Mouse (Mus musculus) midbrain, embryonic 15.5 days (tissue): ENCODE results near the gene Oxct2a. TPM values are rescaled to one million over a fixed set of nuclear protein-coding genes. Genes with fewer than 3 reads are reported as not detected.
A peak's percentile ranks its signal among the peaks of the same experiment; 100 is the strongest.

ENCODE experiments used
- ATAC-seq: fragments of 200-750 bp; cut with Nextera tagmentation; replicated peaks from 2 replicates; pipeline ENCODE4 v1.8.0; 2017; ENCODE audit warnings: moderate TSS enrichment
- H3K27ac ChIP-seq: fragments of 300-500 bp; sonication (generic); 2 replicates; pipeline ENCODE4 v1.5.1; 2015; ENCODE audit warnings: mild to moderate bottlenecking, inconsistent platforms
- H3K27me3 ChIP-seq: fragments of 300-500 bp; sonication (generic); replicated peaks from 2 replicates; pipeline ENCODE4 v1.6.1; 2015; ENCODE audit warnings: inconsistent platforms
- H3K36me3 ChIP-seq: fragments of 300-500 bp; sonication (generic); replicated peaks from 2 replicates; pipeline ENCODE4 v1.6.1; 2015; ENCODE audit warnings: inconsistent platforms
- H3K4me1 ChIP-seq: fragments of 300-500 bp; sonication (generic); 2 replicates; pipeline ENCODE4 v1.6.1; 2015; ENCODE audit warnings: inconsistent platforms
- H3K4me2 ChIP-seq: fragments of 300-500 bp; sonication (generic); 2 replicates; pipeline ENCODE4 v1.6.1; 2015; ENCODE audit warnings: inconsistent platforms, mild to moderate bottlenecking, moderate library complexity
- H3K4me3 ChIP-seq: fragments of 300-500 bp; sonication (generic); 2 replicates; pipeline ENCODE4 v1.5.1; 2015; ENCODE audit warnings: mild to moderate bottlenecking, inconsistent platforms
- H3K9ac ChIP-seq: fragments of 300-500 bp; sonication (generic); 2 replicates; pipeline ENCODE4 v1.6.1; 2015; ENCODE audit warnings: mild to moderate bottlenecking, inconsistent platforms
- H3K9me3 ChIP-seq: fragments of 300-500 bp; sonication (generic); 2 replicates; pipeline ENCODE4 v1.6.1; 2016; ENCODE audit warnings: inconsistent platforms
- WGBS: fragments of 180-500 bp; shearing (Covaris S2); methylation state at CpG from one replicate; pipeline ENCODE4 v1.1.7; 2015; ENCODE audit warnings: mixed read lengths; 5-methylcytosine and 5-hydroxymethylcytosine counted together
- polyA plus RNA-seq: library from polyadenylated mRNA; unstranded; fragments of >200 nt; fragmentation: Nextera tagmentation; extraction: Ambion mirVana; gene quantifications from 2 replicates; pipeline ENCODE4 v1.2.1, GENCODE M21; 2015

The Oxct2a gene
- polyA plus RNA-seq, result 0.26 TPM in 1 of 2 replicates, not detected in the other

DNA sequence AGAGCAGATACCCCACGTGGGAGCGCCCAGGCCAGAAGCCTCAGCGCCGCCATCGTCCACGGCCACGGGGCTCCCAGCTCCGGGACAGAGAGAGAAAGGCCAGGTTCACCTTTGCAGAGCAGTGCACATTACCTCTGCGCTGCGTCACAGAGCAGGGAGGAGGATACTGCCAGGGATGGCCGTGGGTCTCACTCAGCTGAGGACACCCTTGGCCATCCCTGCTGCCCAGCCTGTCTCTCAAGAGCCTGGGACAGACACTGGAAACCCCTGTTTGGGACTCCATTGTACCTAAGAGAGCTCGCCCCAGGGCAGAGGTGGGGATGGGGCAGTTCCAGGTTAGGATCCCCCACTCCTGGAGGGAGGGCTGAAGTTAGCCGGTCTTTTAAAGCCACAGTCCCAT is at the start of gene Oxct2a:
TSS of gene Oxct2a (minus strand) at position 101 of the 400 bp plus-strand sequence.
- peak within 1 kb of the TSS; percentile 26 for H3K4me3 ChIP-seq
- peak within 1 kb of the TSS; percentile 46 for H3K4me2 ChIP-seq
- no peaks in the 10 kb centered on the region for H3K36me3 ChIP-seq
- no peaks in the 10 kb centered on the region for H3K9me3 ChIP-seq
- peak; percentile 38; the same call in 1 of the 2 replicates for ATAC-seq
- no peak within 1 kb of the TSS for H3K27ac ChIP-seq
- H3K4me1 ChIP-seq, result no peaks in the 10 kb centered on the region
- 16% methylated on average over 13 of the region's 13 CpGs for WGBS
- no peak within 1 kb of the TSS for H3K9ac ChIP-seq
- H3K27me3 ChIP-seq, result peaks cover 10% of the 10 kb centered on the region

DNA sequence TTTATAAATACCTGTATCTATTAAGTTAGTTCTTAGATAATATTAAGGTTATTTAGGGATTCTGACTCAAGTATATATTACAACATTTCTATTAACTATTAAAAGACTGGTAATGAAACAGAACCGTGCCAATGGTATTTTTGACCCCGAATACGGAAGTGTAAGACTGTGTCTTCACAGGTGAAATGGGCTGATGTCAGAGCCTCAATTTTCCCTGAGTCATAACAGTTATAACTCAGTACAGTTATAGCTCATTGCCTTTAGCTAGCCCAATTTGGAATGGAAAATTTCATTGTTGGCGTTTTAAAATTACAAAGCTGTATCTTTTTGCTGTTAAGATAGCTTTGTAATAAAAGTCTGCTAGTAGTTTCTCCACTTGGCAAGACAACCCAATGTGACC is 40.1 kb upstream of the Oxct2a start:
- ATAC-seq, result no peak
- H3K4me3 ChIP-seq, result no peak overlapping the region
- no peaks in the 10 kb centered on the region for H3K27me3 ChIP-seq
- H3K9ac ChIP-seq, result no peak overlapping the region
- peaks cover 74% of the 10 kb centered on the region for H3K36me3 ChIP-seq
- no peaks in the 10 kb centered on the region for H3K9me3 ChIP-seq
- H3K27ac ChIP-seq, result no peak overlapping the region
- WGBS, result 98% methylated on average over 4 of the region's 4 CpGs
- H3K4me1 ChIP-seq, result no peaks in the 10 kb centered on the region
- H3K4me2 ChIP-seq, result no peak overlapping the region

DNA sequence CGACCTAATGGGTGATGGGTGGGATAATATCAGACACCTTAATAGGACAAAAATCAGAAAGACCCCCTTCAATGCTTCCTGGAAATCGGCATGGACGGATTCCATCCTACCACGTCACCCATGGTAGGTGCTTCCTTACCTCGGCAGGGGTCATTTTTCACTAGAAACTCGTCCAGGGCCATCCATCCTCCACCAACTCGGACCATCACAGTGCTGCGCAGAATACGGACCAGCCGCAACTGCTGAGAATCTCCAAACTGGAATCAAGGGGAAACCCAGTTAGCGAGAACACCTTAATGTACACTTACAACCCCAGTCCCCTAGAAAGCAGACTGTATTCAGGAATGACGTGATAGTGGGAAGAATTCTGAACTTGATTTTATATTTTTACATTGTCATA is 37.3 kb upstream of the Oxct2a start:
- WGBS, result 95% methylated on average over 12 of the region's 12 CpGs
- Histone ChIP-seq H3K36me3 (peaks cover 63% of the 10 kb centered on the region), H3K4me2 (no peak overlapping the region), H3K9ac (no peak overlapping the region), H3K4me3 (no peak overlapping the region), H3K27ac (no peak overlapping the region), H3K9me3 (no peaks in the 10 kb centered on the region), H3K27me3 (no peaks in the 10 kb centered on the region), H3K4me1 (no peaks in the 10 kb centered on the region)
- no peak for ATAC-seq

DNA sequence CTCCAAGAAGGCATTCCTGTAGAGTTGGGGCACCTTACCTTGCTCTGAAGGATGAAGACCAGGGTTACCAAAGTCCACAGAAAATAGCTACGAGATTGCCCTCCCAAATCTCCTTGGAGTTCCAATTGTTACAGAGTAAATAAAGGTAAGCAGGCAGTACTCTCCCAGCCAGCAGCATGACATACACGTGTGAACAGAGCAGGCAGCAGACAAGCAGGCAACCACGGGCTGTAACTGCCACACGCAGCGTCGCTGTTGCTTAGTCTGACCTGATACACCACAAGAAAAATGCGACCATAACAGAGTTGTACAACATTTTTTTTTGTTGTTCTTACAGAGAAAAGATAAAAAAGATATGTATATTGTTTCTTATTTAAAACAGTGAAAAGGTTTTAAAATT is 35.2 kb upstream of the Oxct2a start:
- Histone ChIP-seq H3K27ac (no peak overlapping the region), H3K36me3 (peaks cover 58% of the 10 kb centered on the region), H3K4me3 (no peak overlapping the region), H3K4me1 (no peaks in the 10 kb centered on the region), H3K9ac (no peak overlapping the region), H3K4me2 (no peak overlapping the region), H3K9me3 (no peaks in the 10 kb centered on the region), H3K27me3 (no peaks in the 10 kb centered on the region)
- 95% methylated on average over 7 of the region's 7 CpGs for WGBS
- ATAC-seq, result no peak

DNA sequence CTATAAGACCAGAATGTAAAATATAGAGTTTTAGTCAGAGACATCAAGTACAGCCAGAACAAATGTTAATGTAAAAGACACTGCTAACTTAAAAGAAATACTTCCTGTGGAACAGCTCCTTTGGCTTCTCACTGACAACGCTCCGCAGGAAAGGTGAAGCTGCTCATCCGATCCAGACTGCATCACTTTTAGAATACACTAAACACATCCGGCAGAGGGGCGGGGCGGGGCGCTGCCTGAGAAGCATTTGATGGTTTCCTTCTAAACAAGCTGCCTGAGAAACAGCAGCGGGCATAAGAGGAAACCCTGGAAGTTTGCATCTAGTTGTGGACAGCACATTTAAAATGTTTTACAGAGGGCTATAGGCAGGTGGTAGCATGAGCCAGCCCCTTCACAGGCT is 32.5 kb upstream of the Oxct2a start:
- Histone ChIP-seq H3K27me3 (no peaks in the 10 kb centered on the region), H3K4me1 (no peaks in the 10 kb centered on the region), H3K4me3 (no peak overlapping the region), H3K9me3 (no peaks in the 10 kb centered on the region), H3K27ac (no peak overlapping the region), H3K4me2 (no peak overlapping the region), H3K9ac (no peak overlapping the region), H3K36me3 (peaks cover 57% of the 10 kb centered on the region)
- no peak for ATAC-seq
- WGBS, result 91% methylated on average over 8 of the region's 8 CpGs

DNA sequence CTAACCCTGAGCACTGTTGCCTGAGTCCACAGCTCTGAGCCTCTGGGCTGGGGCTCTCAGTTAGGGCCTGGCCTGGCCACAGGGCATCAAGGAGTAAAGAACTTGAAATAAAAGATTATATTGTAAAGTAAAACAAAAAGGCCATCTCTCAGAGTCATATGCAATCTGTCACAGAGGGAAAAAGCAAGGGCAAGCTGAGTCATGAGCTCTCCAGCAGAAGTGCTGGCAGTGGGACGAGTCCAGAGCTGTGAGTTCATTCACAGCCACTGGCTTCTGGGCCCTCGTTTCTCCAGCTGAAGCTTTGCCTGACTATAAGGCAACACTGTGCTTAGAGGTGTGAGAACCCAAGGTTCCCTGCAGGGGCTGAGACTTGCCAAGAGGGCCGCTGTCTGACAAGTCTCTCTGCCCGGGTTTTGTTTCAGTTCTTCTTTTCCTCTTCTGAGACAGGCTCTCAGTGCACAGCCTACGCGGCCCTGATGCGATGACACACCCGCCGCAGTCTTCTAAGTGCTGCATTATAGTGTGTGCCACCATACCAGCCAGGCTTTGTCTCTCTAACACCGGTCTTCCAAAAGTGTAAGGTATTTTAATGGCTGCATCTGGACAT is 29.9 kb upstream of the Oxct2a start:
- H3K4me1 ChIP-seq, result no peaks in the 10 kb centered on the region
- no peaks in the 10 kb centered on the region for H3K27me3 ChIP-seq
- WGBS, result 87% methylated on average over 7 of the region's 10 CpGs
- H3K4me3 ChIP-seq, result no peak overlapping the region
- H3K9me3 ChIP-seq, result no peaks in the 10 kb centered on the region
- no peak for ATAC-seq
- no peak overlapping the region for H3K4me2 ChIP-seq
- peaks cover 52% of the 10 kb centered on the region for H3K36me3 ChIP-seq
- no peak overlapping the region for H3K27ac ChIP-seq
- no peak overlapping the region for H3K9ac ChIP-seq

DNA sequence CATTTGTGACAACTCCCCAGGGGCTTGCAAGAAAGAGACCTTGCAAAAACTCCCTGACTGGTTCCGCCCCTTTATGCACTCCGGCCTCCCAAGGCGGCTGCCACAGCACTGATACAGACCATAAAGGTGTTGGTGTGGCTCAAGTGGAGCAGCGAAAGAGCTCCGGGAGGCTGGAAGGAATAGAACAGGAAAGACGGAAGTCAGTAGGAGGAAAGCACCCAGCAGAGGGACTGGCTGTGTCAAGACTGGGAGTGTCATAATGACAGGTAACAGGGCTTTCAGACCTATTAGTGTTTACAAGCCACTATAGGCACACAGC is 20.0 kb upstream of the Oxct2a start:
- Histone ChIP-seq H3K9ac (no peak overlapping the region), H3K27me3 (peaks cover 42% of the 10 kb centered on the region), H3K4me2 (peak overlapping the region; percentile 61), H3K36me3 (no peaks in the 10 kb centered on the region), H3K9me3 (no peaks in the 10 kb centered on the region), H3K4me3 (peak overlapping the region; percentile 45), H3K27ac (no peak overlapping the region), H3K4me1 (peaks cover 15% of the 10 kb centered on the region)
- WGBS, result 15% methylated on average over 6 of the region's 6 CpGs
- no peak for ATAC-seq

DNA sequence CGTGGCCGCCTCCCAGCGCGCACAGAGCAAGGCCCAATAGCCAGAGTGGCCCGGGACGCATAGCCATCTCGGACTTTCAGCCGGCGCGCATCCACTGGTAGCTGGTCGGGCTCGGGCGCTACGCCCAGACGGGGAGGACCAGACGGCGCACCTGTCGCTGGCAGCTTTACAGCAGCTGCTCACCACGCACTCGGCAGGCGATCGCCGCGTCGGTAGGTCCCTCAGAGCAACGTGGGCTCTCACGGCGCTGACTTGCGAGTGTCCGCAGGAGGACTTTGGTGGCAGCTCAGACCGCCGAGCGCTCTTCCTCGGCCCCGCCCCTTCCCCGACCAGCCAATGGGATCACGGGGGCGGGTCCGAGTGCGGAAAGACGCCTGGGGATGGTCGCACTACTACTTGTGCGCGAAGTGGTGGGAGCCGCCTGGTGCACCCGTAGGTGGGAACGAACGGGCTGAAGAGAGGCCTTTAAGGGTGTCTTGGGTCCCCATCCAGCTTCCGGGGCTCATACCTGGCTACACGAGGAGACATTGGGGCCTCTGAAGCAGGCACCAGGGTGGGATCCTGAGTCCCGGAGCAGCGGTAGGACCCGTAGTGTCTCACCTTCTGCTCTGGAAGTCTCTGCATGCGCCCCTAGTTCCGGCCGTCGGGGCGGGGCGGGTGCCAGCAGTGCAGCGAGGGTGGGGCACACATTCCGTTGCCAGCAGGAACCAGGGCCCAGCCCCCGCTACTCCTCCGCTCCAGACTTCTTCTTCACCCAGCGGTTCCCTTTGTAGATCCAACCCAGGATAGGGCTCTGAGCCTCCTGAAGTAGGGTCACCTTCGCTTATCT is 19.4 kb upstream of the Oxct2a start, which contains the start of gene Bmp8a:
TSS of gene Bmp8a (minus strand) at position 611 of the 829 bp plus-strand sequence.
- Histone ChIP-seq H3K27ac (no peak within 1 kb of the TSS), H3K36me3 (no peaks in the 10 kb centered on the region), H3K9ac (no peak within 1 kb of the TSS), H3K4me2 (peak within 1 kb of the TSS; percentile 61), H3K27me3 (peaks cover 42% of the 10 kb centered on the region), H3K4me3 (peak within 1 kb of the TSS; percentile 45), H3K4me1 (peaks cover 15% of the 10 kb centered on the region), H3K9me3 (no peaks in the 10 kb centered on the region)
- ATAC-seq, result peak; percentile 84
- under 1% methylated on average over 65 of the region's 65 CpGs for WGBS

DNA sequence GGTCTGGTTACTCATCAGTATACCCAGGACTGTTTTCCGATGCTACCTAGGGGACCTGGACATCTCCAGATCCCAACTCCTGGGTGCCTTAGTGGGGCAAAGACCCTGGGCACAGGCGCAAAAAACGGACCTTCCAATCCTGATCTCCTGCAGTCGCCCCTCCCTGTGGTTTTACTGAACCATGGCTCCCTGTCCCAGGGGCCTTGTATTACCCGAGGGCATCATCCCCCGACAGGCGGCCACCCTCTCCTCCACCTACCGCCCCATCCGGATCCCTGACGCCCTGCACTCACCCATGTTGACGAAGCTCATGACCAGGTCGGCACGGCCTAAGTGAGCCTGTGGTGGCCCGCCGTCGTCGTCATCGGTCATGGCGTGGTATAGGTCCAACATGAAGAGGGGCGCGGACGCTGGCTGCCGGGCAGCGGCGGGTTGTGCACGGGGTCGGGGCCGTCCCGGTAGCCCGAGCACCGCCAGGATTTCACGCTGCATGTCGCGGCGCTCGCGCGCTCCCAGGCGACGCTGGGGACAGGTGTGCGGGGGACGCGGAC is 18.7 kb upstream of the Oxct2a start:
- Histone ChIP-seq H3K9me3 (no peaks in the 10 kb centered on the region), H3K9ac (no peak overlapping the region), H3K27ac (no peak overlapping the region), H3K4me3 (peak overlapping the region; percentile 45), H3K27me3 (peaks cover 42% of the 10 kb centered on the region), H3K4me1 (peaks cover 15% of the 10 kb centered on the region), H3K36me3 (no peaks in the 10 kb centered on the region), H3K4me2 (peak overlapping the region; percentile 61)
- WGBS, result 3% methylated on average over 43 of the region's 43 CpGs
- peak; percentile 37 for ATAC-seq

DNA sequence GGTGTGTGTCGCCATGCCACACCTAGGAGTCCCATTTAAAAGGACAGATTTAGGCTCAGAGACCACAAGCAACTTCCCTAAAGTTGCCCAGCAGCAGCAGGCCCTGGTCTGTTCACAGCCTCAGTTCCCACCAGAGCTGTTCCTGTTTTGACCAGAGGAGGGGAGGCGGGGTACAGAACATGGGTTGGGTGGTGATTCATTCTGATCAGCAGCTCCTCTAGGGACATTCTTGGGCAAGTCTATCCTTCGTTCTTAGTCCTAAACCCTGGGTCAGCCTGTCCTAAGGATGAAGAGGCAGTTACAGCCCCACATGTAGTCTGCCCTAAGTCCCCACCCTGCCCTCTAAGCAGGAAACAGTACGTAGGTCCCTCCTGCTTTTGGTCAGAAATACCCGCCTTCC is 16.8 kb upstream of the Oxct2a start:
- ATAC-seq, result no peak
- Histone ChIP-seq H3K4me1 (peaks cover 15% of the 10 kb centered on the region), H3K4me3 (no peak overlapping the region), H3K9me3 (no peaks in the 10 kb centered on the region), H3K9ac (no peak overlapping the region), H3K4me2 (no peak overlapping the region), H3K27me3 (peaks cover 42% of the 10 kb centered on the region), H3K27ac (no peak overlapping the region), H3K36me3 (no peaks in the 10 kb centered on the region)
- WGBS, result 69% methylated on average over 5 of the region's 5 CpGs

DNA sequence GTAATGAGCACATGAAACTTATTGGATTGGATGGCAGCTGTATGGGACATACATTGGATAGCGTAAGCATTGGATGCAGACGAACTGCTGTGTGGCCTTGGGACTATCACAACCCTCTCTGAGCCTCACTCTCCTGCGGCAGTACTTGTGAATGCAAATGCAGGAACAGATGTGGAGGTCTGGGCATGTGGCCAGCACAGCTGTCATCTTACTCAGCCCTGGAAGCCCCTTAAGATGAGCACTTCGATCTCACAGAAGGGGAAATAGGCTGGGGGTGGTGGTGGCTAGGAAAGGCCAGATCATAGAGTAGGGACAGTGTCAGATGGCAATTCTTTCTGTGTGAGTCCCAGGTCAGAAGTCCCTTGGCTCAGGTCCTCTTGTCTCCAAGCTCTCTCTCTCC is 14.3 kb upstream of the Oxct2a start:
- WGBS, result 72% methylated on average over 4 of the region's 4 CpGs
- H3K4me3 ChIP-seq, result no peak overlapping the region
- H3K27ac ChIP-seq, result no peak overlapping the region
- H3K27me3 ChIP-seq, result peaks cover 26% of the 10 kb centered on the region
- no peaks in the 10 kb centered on the region for H3K9me3 ChIP-seq
- H3K4me2 ChIP-seq, result no peak overlapping the region
- H3K9ac ChIP-seq, result no peak overlapping the region
- ATAC-seq, result no peak
- H3K4me1 ChIP-seq, result peaks cover 7% of the 10 kb centered on the region
- no peaks in the 10 kb centered on the region for H3K36me3 ChIP-seq

DNA sequence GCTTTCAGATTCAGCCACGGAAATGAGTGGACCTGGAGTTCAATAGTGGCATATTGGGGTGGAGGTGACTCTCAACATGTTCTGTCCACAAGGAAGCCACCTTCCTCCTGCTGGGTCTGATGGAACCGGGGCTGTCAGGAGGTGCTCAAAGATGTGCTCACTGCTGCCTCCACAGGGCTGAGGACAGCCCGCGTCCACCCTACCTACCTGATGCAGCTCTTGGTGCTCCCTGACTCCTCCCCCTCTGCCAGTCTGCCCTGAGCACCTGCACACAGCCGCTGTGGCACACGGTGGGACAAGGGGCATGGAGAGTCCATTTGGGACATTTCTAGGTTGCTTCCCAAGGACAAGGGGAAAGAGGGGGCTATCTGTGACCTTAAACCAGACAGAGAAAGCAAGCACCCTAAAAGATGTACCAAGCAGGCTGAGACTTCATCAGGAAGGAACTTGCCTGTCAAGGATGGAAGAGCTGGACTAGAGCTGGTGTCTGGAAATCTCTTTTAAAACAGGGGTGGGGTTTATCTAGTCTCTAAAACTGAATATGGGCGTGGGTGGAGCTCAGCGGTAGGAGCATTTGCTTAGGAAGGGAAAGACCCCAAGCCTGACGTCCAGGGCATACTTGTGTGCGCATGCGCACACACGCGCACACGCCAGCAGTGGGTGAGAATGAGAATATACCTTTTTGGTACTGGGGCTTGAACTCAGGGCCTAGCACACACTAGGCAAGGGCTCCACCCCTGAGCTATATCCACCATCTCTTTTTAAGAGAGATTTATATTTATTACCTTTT is 12.6 kb upstream of the Oxct2a start:
- H3K4me3 ChIP-seq, result no peak overlapping the region

More for the DNA sequence above, 12.6 kb upstream of the Oxct2a start:
- Histone ChIP-seq H3K36me3 (no peaks in the 10 kb centered on the region), H3K9ac (no peak overlapping the region), H3K4me2 (no peak overlapping the region), H3K9me3 (no peaks in the 10 kb centered on the region), H3K27ac (no peak overlapping the region), H3K4me1 (no peaks in the 10 kb centered on the region), H3K27me3 (peaks cover 9% of the 10 kb centered on the region)
- 71% methylated on average over 14 of the region's 14 CpGs for WGBS
- no peak for ATAC-seq
